Mouse (Mus musculus) brain, embryonic 14.5 days (tissue): ENCODE results near the gene Sgms2. TPM values are rescaled to one million over a fixed set of nuclear protein-coding genes. Genes with fewer than 3 reads are reported as not detected.

Experiments used
- DNase-seq: peaks from one replicate; pipeline ENCODE4 v3.0.0-alpha.2; 2011; ENCODE audit warnings: low read depth
- CTCF ChIP-seq: fragments of 200-500 bp; IDR thresholded peaks from 2 replicates; pipeline ENCODE4 v1.5.1; 2012; ENCODE audit warnings: inconsistent platforms, mild to moderate bottlenecking, moderate library complexity, borderline replicate concordance; ENCODE audit not compliant: insufficient read depth, insufficient read length; ENCODE audit errors: extremely low read depth
- POLR2A ChIP-seq: fragments of 200-500 bp; IDR thresholded peaks from 2 replicates; pipeline ENCODE4 v1.6.1; 2012; ENCODE audit warnings: mild to moderate bottlenecking, inconsistent platforms, borderline replicate concordance; ENCODE audit not compliant: poor library complexity, insufficient read depth, insufficient read length, severe bottlenecking; ENCODE audit errors: extremely low read depth
- polyA plus RNA-seq: library from polyadenylated mRNA; depleted of rRNA; stranded (reverse); fragments of >200 nt; gene quantifications from 2 replicates; pipeline ENCODE4 v1.2.3, GENCODE M21; 2012; rRNA removed

Gene Sgms2
- polyA plus RNA-seq = 0.48 and 3.3 TPM in 2 replicates

GRCm38 (mm10) chr3:131491361-131491925, at the start of gene Sgms2:
Gene Sgms2 (minus strand): TSS chr3:131491411.
- DNase-seq = no peak
- no peak for TF ChIP-seq POLR2A
- TF ChIP-seq CTCF = no peak

DNA sequence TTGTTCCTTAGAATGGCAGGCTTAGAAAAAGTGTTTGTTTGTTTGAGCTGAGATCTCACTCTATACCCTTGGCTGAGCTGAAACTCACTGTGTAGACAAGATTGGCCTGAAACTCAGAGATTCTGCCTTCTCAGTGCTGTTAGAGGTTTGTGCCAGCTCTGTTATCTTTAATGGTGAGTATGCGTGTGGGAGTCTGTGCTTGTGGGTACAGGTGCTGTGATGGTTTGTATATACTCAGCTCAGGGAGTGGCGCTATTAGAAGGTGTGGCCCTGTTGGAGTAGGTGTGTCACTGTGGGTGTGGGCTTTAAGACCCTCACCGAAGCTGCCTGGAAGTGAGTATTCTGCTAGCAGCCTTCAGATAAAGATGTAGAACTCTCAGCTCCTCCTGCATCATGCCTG, 34.0 kb upstream of the Sgms2 start:
- TF ChIP-seq POLR2A (no peak), CTCF (no peak)
- DNase-seq = no peak

- TF ChIP-seq POLR2A (no peak), CTCF (peak; percentile 69)
- DNase-seq = peak; percentile 57
Measured at GRCm38 (mm10) chr3:131524779-131525178, 33.6 kb upstream of the Sgms2 start.

- no peak for DNase-seq
- TF ChIP-seq POLR2A (no peak), CTCF (no peak)
Measured at GRCm38 (mm10) chr3:131524210-131524609, 33.0 kb upstream of the Sgms2 start.

DNA sequence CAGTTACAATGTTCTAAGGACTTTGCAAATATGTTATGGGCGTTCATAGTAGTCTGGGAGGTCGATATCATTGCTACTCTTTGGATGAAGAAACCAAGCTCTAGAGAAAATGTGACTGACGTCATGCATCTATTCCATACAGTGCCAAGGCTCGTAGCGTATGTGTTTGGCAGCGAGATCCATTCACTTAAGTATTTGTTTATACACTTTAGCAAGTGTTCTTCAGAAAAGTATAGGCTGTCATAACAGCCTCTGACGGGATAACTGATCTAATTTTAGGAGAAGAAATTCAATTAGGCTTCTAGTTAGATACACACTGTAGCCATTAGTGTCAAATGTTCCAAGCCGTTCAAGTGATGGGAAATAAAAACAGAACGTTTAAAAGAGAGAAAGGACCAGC, 32.5 kb upstream of the Sgms2 start:
- TF ChIP-seq POLR2A (no peak), CTCF (no peak)
- DNase-seq = peak; percentile 9

- no peak for DNase-seq
- no peak for TF ChIP-seq CTCF
- no peak for TF ChIP-seq POLR2A
Measured at GRCm38 (mm10) chr3:131522243-131522642, 31.0 kb upstream of the Sgms2 start.

DNA sequence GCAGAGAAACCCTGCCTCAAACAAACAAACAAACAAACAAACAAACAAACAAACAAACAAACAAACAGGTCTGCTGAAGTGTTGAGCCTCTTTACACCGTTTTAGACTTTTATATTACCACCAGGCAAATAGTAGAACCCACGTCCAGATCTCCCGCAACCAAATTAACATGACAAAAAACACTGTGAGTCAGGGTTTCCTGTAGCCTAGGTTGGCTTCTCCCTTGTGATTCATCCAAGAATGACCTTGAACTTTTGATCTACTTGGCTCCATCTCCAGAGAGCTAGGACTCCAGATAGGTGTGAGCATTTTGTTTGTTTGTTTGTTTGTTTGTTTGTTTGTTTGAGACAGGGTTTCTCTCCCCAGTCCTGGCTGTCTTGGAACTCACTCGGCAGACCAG, 30.0 kb upstream of the Sgms2 start:
- DNase-seq = no peak
- TF ChIP-seq CTCF (no peak), POLR2A (no peak)

- TF ChIP-seq POLR2A (no peak), CTCF (no peak)
- DNase-seq = peak; percentile 15
Measured at GRCm38 (mm10) chr3:131517756-131518155, 26.5 kb upstream of the Sgms2 start.

DNA sequence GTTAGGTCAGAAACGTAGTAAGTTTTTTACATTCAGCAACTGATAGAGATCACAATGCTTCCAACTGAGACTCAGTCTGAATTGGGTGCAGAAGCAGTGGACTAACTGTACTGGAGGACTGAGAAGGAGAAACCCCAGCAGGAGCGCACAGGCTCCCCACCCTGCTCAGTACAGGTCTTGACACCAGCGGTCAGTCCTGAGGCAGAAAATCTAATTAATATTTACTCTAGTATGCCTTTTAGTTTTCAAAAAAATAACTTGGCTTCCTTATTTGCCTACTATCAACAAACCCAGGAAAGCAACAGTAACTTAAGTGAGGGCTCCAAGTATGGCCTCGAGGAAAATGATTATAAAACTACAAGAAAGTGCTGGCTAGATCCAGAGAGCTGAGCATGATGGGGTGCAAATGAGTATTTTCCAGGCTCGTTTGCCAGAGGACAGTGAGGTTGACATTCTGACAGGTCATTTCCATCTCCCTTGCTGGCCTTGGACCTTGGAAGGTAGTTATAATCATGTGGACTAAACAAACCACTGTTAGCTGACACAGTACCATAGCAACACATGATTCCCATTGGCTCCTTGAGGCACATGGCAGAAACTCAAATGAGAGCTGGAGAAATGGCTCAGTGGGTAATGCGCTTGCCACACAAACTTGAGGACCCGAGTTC, 25.3 kb upstream of the Sgms2 start:
- no peak for TF ChIP-seq CTCF
- no peak for TF ChIP-seq POLR2A
- DNase-seq = no peak

- TF ChIP-seq CTCF (peak; percentile 1; the same call in 1 of the 2 replicates), POLR2A (no peak)
- DNase-seq = no peak
Measured at GRCm38 (mm10) chr3:131511616-131512015, 20.4 kb upstream of the Sgms2 start.

DNA sequence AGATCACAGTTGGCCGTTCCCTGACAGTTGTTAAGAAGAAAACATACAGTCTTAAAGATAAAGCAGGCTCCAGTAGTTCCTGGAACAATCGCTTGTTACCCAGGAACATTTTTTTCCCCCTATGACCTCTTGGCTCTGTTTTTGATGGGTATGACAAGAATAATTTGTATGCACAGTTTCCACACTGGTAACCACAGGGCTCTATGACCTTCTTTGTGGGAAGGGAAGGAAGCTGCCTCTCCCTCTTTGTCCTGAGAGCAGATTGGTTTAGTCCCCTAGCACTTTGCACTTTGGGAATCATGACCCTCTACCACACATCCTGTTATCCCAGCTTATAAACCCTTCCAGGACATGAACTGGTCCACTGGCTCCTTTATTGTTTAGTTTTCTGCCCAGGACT, 16.8 kb upstream of the Sgms2 start:
- DNase-seq = no peak
- TF ChIP-seq POLR2A (no peak), CTCF (no peak)
